Mouse (Mus musculus): Measurements from ENCODE around the gene Cbln1.

Cbln1 gene

DNA sequence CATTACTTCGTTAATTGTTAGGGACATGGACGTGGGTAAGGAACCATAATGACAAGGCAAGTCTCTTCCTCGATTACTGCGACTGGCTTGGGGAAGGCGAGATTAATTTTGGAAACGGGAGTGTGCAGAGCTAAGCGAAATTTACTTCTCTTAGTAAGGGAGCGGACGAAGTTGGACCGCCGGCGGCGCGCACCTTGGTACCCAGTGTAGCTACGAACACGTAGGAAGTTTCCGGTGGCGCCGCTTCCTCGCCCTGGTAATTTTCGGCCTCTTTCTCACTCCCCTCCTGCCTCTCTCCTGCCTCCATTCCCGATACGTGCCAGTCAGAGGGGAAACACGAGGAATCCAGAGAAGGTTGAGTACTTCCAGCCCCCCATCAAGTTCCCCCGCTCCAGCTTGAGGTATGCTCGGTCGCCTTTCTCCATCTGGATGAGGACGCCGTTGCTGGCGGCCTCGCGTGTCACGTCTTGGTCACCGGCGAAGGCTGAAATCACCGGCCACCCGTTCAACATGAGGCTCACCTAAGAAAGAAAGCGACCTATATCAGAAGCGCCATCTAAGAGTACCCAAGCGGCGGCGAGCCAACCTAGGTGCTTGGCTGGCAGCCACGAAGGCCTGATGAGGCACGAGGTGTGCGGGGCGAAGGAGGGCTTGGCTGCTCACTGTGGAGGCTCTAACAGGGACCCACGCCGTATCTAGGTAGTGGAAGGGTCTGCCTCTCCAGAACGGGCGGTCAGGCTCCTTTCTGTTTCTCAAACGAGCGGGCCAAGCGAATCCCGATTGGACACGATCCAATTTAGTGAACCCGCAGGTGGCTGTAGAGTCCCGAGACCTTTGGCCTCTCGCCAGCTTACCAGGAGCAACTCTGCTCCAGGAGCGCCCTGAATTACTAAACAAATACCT is 2.2 kb downstream of the Cbln1 start:
- no peak for DNase-seq (ENCODE audit: low read depth)

DNA sequence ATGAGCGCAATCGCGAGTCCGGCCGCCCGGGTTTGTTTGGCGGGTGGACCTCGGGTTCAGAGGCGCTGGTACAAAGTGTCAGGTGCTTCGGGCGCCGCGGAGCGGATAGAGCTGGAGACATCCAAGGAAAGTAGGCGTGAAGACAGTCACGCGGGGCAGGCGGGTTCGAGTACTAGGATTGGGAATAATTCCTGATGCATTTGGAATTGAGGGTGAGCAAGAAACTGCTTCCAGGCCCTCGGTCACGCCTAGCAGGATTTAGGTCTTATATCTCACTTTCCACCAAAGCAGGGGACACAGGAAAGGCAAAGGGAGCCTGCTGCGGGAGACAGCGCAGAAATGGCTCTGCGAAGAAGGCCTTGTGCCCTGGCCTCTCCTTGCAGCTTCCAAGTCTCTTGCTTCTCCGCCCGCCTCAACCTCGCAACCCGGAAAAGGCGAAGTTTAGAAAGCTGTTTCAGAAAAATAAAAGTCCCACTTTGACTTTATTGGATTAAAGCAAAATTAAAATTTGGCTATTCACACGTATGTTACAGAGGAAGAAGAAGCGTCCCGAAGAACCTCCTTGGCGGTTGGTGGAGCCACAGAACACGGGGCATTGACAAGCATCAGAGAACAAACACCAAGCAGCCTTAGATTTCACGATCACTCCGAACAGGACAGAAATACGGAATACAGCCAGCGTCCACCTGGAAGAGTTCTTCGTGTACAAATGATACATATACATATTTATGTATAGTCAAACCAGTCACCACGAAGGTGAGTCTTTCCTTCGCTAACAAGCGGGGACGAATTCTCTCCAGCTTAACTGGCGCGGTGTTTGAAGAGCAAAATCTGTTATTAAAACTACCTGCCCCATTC is 3.2 kb downstream of the Cbln1 start:
- no peak for DNase-seq (ENCODE audit: low read depth)

DNA sequence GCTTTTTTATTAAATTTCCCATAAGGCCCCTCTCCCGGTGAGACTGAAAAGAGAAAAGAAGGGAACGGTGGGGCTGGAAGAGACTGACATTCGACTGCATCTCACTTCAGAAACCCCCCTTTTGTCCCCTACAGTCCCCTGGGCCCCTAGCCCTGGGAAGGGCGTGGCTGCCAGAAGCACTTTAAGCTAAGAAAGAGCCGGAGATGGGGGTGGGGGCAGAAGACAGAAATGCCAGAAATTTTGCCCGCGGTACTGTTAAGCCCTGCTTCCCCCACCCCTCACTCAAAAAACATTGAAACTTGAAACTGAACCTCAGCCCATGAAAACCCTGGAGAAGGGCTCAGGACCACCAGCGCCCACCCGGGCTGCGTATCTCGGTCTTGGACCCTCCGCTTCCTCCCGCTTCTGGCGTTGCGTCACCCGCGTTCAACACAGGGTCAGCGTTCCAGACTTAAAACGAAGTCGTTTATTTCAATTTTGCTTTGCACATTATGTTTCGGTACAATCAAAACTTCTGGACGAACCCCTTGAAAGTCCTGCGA is 3.9 kb downstream of the Cbln1 start:
- DNase-seq (ENCODE audit: low read depth): no peak

DNA sequence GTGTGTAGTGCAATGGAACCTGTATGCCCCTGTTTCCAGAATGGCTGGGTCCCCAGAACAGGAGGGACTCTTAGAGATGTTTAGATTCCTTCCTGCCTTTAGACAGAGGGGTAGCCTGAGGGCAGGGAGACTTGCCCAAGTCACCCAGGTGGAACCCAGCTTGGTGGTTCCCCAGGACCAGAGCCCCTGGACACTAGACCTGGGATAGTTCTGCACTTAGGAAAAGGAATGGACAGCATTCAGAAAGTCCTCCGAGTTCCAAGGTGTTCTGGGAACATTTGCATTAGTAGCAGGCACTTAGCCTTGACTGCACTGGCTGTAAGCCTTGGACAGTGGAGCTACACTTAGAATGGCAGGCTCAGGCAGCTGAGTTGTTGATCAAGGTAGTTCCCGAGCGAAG is 4.5 kb downstream of the Cbln1 start:
- DNase-seq (ENCODE audit: low read depth): no peak

DNA sequence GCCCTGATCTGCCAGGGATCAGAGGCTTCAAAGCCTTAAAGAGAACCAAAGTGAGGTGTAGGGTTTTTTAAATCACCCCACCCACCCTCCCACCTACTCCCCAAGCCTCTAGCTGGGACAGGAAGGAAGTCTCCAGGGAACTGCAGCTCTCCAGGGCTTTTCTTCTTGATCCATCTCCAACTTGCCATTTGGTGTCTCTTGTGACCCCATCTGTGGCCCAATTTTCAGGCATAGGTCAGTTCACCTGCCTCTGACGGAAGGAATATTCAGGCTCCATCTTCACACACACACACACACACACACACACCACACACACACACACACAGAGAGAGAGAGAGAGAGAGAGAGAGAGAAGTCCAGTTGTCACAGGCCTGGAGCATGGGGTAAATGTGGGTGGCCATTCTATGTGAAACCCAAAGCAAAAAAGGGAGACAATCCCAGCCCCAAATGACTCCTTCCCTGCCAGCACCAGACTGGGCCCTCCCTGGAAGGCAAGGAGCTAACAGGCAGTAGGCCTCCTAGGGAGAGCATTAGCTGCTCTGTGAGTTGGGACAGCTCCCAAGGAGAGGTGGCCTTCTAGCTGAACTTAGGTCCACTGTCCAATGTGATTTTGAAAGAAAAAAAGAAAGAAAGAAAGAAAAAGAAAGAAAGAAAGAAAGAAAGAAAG is 5.3 kb downstream of the Cbln1 start:
- no peak for DNase-seq (ENCODE audit: low read depth)

DNA sequence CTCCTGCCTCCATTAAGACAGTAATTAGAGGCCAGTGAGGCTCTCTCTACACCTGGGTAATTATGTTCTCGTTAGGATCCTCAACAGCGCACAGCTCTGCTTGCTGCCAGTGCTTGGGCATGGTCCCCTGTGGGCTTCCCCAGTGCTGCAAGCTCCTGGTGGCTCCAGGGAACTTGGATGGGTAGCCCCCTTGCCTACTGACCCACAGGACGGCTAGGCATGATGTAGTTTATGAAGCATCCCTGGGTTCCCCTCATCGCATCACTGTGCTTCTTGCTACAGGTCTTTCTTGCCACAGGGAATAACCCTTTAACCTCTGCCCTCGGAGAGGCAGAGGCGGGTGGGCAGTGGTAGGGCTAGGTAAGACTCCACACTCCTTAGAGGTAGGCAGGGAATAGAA is 6.1 kb downstream of the Cbln1 start:
- DNase-seq (ENCODE audit: low read depth): no peak

DNA sequence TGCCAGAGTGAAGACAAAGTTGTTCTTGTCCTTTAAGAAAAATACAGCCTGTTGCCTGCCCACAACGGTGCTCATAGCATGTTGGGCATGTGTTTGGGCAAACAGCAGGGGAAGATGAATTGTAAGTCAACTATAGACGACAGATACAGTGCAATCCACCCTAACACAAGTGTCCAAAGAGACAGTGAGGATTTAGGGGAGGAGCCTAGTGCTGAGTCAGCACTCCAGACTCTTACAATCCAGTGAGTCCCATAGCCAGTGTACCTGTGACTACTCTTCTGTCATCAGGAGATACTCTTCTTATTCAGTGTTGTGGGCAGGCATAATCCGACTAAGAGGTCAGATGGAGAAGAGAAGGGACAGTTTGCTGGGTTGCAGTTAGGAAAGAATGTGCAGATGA is 8.0 kb downstream of the Cbln1 start:
- no peak for DNase-seq (ENCODE audit: low read depth)

DNA sequence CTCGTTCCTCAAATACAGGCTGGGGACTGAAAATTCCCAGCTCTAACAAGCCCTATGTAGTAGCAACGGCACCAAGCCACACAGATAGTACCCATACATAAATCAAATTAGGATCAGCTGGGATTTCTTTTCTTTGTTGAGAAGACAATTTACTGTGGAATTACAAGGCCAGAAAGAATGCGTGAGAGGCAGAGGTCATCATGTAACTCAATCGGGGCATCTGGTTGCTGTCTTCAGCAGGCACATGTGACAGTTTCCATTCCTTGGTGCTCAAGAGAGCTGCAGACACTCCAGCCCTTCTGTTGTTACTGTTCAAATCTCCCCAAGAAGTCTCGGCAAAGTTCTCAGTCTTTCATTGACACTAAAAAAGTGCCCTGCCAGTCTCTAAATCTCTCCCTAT is 10.6 kb downstream of the Cbln1 start:
- no peak for DNase-seq (ENCODE audit: low read depth)

DNA sequence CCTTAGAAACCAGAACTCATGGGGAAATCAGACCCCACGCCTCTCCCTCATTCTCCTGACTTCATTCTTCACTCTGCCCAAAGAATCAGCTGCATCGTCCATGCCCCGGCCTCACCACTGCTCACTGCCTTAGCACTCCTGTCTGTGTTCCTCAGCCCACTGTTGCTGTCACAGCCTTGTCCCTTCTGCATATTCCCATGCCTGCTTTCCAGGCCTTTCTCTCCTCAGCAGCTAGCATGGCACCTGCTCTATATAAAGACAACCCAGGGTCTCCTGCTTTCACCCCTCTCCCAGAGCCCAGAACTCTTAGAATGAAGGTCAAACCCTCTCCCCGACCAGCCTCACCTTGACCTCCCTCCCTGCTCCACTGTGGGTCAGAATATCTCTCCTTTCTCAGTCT is 15.5 kb downstream of the Cbln1 start:
- no peak for DNase-seq (ENCODE audit: low read depth)

DNA sequence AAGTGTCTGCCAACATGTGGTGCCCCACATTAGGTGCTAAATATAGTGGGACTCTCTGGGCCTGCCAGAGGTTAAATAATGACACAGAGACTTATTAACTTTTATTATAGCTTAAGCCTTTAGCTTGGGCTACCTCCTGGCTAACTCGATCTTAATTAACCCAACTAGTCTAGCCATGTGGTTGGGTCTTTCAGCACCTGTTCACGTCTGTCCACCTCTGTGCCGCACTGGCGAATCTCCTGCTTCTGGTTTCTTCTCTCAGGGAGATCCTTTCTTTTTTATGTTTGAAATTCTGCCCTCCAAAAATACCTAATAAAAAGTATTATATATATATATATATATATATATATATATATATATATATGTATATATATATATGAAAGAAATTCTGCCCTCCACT is 19.6 kb downstream of the Cbln1 start:
- DNase-seq (ENCODE audit: low read depth): no peak

DNA sequence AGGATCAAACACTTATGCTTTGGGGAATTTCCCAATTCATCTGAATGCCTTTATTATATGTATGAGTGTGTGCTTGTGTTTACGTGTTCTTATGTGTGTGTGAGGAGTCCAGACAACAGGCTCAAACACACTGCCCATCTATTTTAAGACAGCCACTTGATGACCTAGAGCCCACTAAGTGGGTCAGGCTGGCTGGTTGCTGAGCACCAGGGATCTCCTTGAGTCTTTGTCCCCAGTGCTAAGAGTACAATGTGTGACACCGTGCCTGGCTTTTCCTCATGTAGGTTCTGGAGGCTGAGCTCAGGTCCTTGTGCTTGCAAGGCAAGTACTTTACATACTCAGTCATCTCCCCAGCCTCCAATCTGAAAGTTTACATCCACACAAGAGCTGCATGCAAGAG is 20.7 kb downstream of the Cbln1 start:
- no peak for DNase-seq (ENCODE audit: low read depth)

DNA sequence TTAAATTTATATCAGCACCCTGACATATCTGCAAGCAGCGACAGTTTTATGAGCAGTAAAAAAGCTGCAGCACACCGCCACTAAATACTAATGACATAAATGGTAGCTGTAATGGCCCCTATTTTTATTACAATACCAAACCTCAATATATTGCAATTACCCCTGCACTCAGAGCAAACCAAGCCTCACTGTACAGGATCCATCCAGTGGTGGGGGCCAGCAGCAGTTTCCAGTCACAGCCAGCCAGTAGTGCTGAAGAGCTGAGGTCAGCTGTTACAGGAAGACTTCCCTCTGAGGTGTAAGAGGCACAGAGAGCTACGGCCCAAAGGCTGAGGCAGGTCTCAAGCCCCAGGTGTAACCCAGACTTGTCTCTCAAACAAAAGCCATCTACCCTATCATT is 37.8 kb downstream of the Cbln1 start:
- DNase-seq (ENCODE audit: low read depth): no peak

DNA sequence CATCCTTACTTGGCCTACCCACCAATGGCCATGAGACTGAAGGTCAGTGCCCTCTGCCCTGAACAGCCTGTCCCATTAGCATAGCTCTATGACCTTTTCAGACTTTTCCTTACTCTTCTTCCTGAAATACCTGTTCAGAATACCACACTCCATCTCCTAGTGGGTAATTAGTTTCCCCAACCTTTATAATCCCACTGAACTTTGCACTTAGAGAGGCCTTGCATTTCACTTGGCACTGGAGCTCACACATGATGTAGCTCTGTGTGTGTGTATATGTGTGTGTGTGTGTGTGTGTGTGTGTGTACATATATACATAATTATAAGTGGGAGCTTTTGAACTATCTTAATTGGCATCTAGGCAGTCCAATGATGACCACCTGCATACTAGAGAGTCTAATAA is 45.2 kb downstream of the Cbln1 start:
- no peak for DNase-seq (ENCODE audit: low read depth)

DNA sequence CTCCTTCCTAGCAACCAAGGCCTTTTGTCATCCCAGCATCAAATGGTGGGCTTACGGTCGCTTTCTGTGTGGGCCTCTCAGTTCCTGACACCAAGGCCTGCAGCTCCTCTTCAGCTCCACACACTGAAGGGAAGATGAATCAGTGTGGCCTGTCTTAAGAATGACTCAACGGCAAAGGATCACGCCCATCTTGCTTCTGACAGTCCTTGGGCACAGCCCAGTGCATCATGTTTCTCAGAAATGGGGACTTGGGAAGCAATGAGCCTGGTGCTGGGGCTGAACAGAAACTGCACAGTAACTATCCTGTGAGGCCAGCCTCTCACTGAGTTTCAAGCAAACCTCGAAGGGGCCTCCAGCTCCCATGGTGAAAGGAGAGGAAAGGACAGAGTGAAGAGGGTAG is 47.7 kb downstream of the Cbln1 start:
- DNase-seq (ENCODE audit: low read depth): no peak

DNA sequence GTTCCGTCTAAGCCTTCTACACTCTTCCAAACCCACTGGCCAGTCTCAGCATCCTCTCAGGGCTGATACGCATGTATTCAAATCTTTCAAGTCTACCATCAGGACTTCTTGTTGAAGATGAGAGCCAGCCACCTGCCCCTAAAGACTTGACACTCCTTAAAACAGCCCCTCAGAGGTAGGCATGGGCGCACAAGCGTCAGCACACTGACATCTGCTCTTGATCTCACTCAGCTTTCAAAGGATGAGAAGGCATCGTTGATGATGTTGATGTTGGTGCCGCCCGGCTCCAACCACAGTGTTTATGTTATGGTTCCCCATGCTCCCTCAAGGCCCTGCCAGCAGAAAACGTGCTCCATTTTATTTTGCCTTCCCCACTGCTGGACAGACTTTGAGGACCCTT is 50.7 kb downstream of the Cbln1 start:
- DNase-seq (ENCODE audit: low read depth): no peak
